Mouse (Mus musculus): ENCODE results near the gene Gm14632. TPM values are rescaled to one million over a fixed set of nuclear protein-coding genes. Genes with fewer than 3 reads are reported as not detected.
"Not testable (repeated sequence)": the region's sequence is repeated elsewhere in the genome, so short reads cannot be mapped to it uniquely, and the experiment has no call there.

Gene Gm14632
- total RNA-seq (2021), result not detected

DNA sequence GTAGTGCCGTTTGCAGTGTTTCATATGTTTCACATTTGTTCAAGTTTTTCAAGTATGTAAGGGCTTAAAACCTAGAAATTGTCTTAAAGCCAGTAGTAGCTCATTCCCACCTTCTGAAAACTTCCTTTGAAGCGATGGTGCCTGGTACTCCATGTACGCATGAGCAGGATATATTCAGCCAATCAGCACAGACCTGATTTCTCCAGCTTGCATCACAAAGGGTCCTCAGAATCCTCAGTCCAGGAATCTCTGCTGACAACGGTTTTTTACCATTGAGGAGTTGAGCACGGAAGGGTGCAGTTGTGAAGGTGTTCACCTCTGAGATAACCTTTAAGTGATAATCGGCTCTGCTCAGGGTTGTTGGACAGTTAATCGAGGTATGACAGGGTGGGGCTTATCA, at the start of gene Gm14632:
Gene Gm14632, plus strand, starts transcription at position 301 of the 400 bp plus-strand sequence.
- intact Hi-C loops (cut with DNase I); DNase-seq: not testable (repeated sequence)

Measured in left cerebral cortex, postnatal 4 days (tissue).